Mouse (Mus musculus) bone marrow, adult 2 months (tissue): Measurements from ENCODE around the gene Cd2ap. TPM values are rescaled to one million over a fixed set of nuclear protein-coding genes. Genes with fewer than 3 reads are reported as not detected.

Source experiments
- H3K27ac ChIP-seq: fragments of 200-500 bp; 2 replicates; pipeline ENCODE4 v1.5.1; 2012; ENCODE audit warnings: low read depth, mild to moderate bottlenecking, control low read depth, inconsistent platforms, low read length; ENCODE audit not compliant: control insufficient read depth, poor library complexity, insufficient read depth
- H3K4me1 ChIP-seq: fragments of 200-500 bp; 2 replicates; pipeline ENCODE4 v1.6.1; 2011; ENCODE audit warnings: low read length; ENCODE audit not compliant: control insufficient read depth, insufficient read depth
- H3K4me3 ChIP-seq: fragments of 200-500 bp; replicated peaks from 2 replicates; pipeline ENCODE3; 2011; ENCODE audit warnings: mild to moderate bottlenecking, low read depth, low read length, control low read depth; ENCODE audit not compliant: control insufficient read depth
- CTCF ChIP-seq: fragments of 200-500 bp; IDR thresholded peaks from 2 replicates; pipeline ENCODE4 v1.5.1; 2011; ENCODE audit warnings: low read length, control low read depth; ENCODE audit not compliant: control insufficient read depth, insufficient read depth
- POLR2A ChIP-seq: fragments of 200-500 bp; IDR thresholded peaks from 2 replicates; pipeline ENCODE4 v1.6.1; 2011; ENCODE audit warnings: low read depth, mild to moderate bottlenecking, control low read depth, low read length, borderline replicate concordance; ENCODE audit not compliant: control insufficient read depth
- WGBS: fragments of 180-500 bp; shearing (Covaris S2); methylation state at CpG from one replicate; pipeline ENCODE4 v1.1.7; 2018; 5-methylcytosine and 5-hydroxymethylcytosine counted together
- polyA plus RNA-seq: library from polyadenylated mRNA; stranded (reverse); fragments of >200 nt; gene quantifications from 2 replicates; pipeline ENCODE4 v1.2.4, GENCODE M21; 2011; ENCODE audit warnings: low replicate concordance; ENCODE audit not compliant: missing spikeins, insufficient read depth, insufficient read length

The Cd2ap gene
- polyA plus RNA-seq, 1 experiment, result 11.5 TPM

GRCm38 (mm10) chr17:42882873-42883272, 6.4 kb upstream of the Cd2ap start:
- Histone ChIP-seq H3K4me1 (no peaks in the 10 kb centered on the region; the same call in 1 of the 2 replicates), H3K27ac (no peak overlapping the region), H3K4me3 (no peak overlapping the region)
- 78% methylated on average over 1 of the region's 1 CpGs for WGBS
- TF ChIP-seq CTCF (no peak), POLR2A (no peak)

DNA sequence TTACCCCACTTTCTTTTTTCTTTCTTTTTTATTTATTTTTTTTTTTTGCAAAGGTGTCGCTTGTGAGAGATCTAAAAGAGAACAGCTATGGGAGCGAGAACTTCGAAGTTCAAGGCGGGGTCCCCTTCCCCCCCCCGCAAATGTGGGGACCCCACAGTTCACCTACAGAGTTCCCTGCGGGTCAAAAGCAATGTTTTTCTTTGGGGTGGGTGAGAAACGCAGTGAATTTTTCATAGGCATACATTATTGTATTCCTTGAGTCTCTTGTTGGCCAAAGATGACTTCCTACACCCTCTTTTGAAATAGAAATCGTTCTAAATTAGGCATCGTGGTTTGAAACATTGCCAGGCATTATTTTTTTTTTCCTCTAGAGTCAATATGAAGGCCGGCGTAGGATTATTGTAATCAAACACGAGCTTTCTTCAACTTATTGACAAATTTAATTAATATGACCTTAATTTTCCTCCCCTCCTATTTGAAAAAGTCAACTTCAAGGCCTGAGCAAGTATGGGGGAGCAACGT, 500 bp upstream of the Cd2ap start:
- H3K4me3 ChIP-seq, result peak overlapping the region; percentile 85
- WGBS, result 11% methylated on average over 13 of the region's 13 CpGs
- H3K27ac ChIP-seq, result no peak overlapping the region; the same call in 1 of the 2 replicates
- no peaks in the 10 kb centered on the region for H3K4me1 ChIP-seq
- no peak for TF ChIP-seq CTCF
- TF ChIP-seq POLR2A, result no peak

DNA sequence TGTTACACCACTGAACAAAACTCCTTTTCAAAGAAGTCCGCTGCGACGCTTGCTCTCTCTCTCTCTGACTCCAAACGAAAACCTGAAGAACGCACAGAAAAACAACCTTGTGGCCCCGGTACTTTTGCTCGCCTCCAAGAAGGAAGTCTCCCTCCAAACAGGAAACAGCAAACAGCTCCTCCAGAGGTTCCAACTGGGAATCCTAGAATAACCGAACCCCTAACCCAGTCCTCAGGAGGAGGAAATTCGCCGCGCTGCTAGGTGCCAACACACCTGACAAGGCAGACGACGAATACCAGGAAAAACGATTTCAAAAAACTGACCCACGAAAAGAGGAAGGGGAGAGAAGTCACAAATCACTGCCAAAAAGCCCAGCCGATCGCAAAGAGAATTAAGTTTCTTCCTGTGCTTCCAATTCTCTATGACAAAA, 879 bp downstream of the Cd2ap start:
- 1% methylated on average over 17 of the region's 17 CpGs for WGBS
- Histone ChIP-seq H3K4me1 (no peaks in the 10 kb centered on the region; the same call in 1 of the 2 replicates), H3K27ac (peak overlapping the region; percentile 88), H3K4me3 (peak overlapping the region; percentile 85)
- TF ChIP-seq CTCF (no peak), POLR2A (no peak)

DNA sequence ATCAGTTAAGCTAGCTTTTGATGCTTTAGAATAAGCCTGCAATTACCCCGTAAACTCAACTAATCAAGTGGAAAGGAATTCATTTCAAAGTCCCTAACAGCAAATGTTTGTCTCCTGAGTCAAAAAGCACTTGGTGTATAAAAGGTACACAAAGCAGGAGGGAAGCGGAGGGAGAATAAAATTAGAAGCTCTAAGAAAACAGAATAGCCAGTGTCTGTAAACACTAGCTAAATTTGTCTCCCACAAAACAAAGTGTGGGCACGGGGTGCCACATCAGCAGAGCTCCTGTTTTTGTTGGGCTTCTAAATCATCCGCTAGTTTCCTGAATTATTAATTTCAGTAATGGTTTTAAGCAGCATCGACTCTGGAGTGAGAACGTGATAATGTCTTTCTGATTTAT, 1.4 kb downstream of the Cd2ap start:
- Histone ChIP-seq H3K27ac (no peak overlapping the region), H3K4me3 (no peak overlapping the region), H3K4me1 (no peaks in the 10 kb centered on the region; the same call in 1 of the 2 replicates)
- TF ChIP-seq POLR2A (no peak), CTCF (no peak)
- 35% methylated on average over 6 of the region's 6 CpGs for WGBS

GRCm38 (mm10) chr17:42870465-42870864, 6.0 kb downstream of the Cd2ap start:
- Histone ChIP-seq H3K27ac (no peak overlapping the region), H3K4me1 (no peaks in the 10 kb centered on the region; the same call in 1 of the 2 replicates), H3K4me3 (no peak overlapping the region)
- TF ChIP-seq CTCF (no peak), POLR2A (no peak)

DNA sequence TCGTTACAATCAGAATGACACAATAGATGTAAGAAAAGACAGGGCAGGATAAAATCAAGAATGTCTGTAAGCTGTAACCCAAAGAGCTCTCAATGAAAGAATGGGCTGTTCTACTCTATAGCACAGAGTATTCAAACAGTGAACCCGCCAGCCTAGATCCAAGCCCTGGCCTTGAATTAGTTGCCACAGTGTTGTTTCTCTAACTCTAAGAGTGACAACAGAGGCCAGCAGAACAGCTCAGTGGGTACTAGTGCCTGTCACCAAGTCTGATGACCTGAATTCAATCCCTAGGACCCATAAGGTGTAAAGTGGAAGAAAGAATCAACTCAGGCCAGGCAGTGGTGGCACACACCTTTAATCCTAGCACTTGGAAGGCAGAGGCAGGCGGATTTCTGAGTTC, 13.3 kb downstream of the Cd2ap start:
- Histone ChIP-seq H3K4me1 (no peaks in the 10 kb centered on the region), H3K4me3 (no peak overlapping the region), H3K27ac (no peak overlapping the region)
- TF ChIP-seq POLR2A (no peak), CTCF (no peak)
- WGBS, result 83% methylated on average over 3 of the region's 3 CpGs

DNA sequence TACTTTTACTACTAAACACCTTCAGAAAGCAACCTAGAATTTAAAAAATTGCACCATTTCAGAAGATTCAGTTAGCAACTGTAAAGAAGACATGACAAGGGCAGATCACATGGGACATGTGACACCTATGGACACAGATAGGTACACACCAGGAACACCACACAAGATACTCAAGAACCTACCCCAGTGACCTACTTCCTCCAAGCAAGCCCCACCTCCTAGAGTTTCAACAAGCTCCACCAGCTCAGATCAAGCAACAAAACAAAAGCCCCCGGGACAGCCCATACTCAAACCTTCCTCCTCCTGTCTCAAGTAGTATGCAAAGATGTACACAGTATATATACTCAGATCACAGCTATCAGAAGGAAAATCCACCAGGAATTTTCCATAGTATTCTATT, 16.1 kb downstream of the Cd2ap start:
- Histone ChIP-seq H3K4me1 (no peaks in the 10 kb centered on the region), H3K27ac (no peak overlapping the region), H3K4me3 (no peak overlapping the region)
- WGBS, result 62% methylated on average over 1 of the region's 1 CpGs
- no peak for TF ChIP-seq POLR2A
- TF ChIP-seq CTCF, result no peak

GRCm38 (mm10) chr17:42857506-42857905, 19.0 kb downstream of the Cd2ap start:
- TF ChIP-seq POLR2A, result no peak
- no peak for TF ChIP-seq CTCF
- 62% methylated on average over 3 of the region's 3 CpGs for WGBS
- no peaks in the 10 kb centered on the region for H3K4me1 ChIP-seq

GRCm38 (mm10) chr17:42847108-42847507, 29.4 kb downstream of the Cd2ap start:
- 78% methylated on average over 2 of the region's 2 CpGs for WGBS
- H3K27ac ChIP-seq, result no peak overlapping the region
- TF ChIP-seq POLR2A, result no peak
- no peak for TF ChIP-seq CTCF
- no peak overlapping the region for H3K4me3 ChIP-seq
- no peaks in the 10 kb centered on the region for H3K4me1 ChIP-seq

More at GRCm38 (mm10) chr17:42857506-42857905, 19.0 kb downstream of the Cd2ap start:
- Histone ChIP-seq H3K4me3 (no peak overlapping the region), H3K27ac (no peak overlapping the region)
